ENCODE assay signal across 9 mouse cellular contexts in the genomic region with DNA sequence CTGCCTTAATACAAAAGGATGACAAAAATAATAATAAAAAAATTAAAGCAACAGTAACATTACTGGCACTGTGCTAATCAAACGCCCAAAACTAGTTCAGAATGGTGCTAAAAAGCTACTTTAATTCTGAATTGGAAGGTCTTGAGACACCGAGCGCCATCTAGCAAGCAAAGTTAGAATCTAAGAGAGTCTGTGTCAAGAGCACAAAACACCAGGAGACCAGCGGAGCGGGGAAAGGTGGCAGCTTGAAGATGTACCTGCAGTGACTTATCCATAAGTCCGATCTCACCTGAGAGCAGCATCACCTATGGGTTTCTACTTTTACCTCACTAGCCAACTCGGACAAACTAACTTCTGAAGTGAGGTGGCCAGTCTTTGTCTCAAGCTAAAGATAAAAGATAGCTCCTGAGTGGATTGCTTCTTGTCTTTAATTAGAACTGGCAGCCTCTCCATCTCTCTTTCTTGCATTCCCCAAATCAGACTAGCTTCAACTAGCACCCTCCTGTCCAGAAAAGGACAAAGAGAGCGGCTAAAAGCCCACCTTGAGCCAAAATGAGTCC. TPM values are rescaled to one million over a fixed set of nuclear protein-coding genes. Genes with fewer than 3 reads are reported as not detected.
DNase-seq lines count a peak whose midpoint lies in the region; ATAC-seq lines count a peak whose summit lies in the region.
"Had no signal": no experiment of that assay in that cellular context is flagged by ENCODE, and none has a peak within 500 bp of the region (broad histone marks: within the 10 kb centered on the region; RNA-seq: fewer than 3 reads in every experiment).

No protein-coding gene starts in this region.

- H3K9me3 ChIP-seq in forebrain, embryonic 10.5 days: no peaks in the 10 kb centered on the region
- no peaks in the 10 kb centered on the region for H3K9me3 ChIP-seq in midbrain, embryonic 10.5 days (replicated peaks)

- H3K36me3 ChIP-seq in forebrain, embryonic 10.5 days (replicated peaks): no peaks in the 10 kb centered on the region
- no peaks in the 10 kb centered on the region for H3K36me3 ChIP-seq in midbrain, embryonic 10.5 days

- peak overlapping the region; percentile 54 for H3K4me3 ChIP-seq in forebrain, embryonic 10.5 days
- peak overlapping the region; percentile 56 for H3K4me3 ChIP-seq in midbrain, embryonic 10.5 days
- H3K4me3 ChIP-seq: myocyte had no signal

- ATAC-seq in megakaryocyte, adult 5-6 weeks (ENCODE audit: poor library complexity, severe bottlenecking): no peak

- peak; percentile 49 for DNase-seq in layer of hippocampus, adult 9-11 months
- no peak for DNase-seq in layer of hippocampus, postnatal 25 days (ENCODE audit: extremely low spot score in 1 of 2, low spot score in 1 of 2)
- peak; percentile 67 to 72 for DNase-seq in cerebellum, postnatal 10 days
- DNase-seq in forebrain, embryonic 10.5 days (ENCODE audit: extremely low spot score, low spot score): peak; percentile 22
- peak; percentile 48 for DNase-seq in midbrain, embryonic 10.5 days (ENCODE audit: low spot score)
- no peak for DNase-seq in thymus, postnatal 10 days (ENCODE audit: low spot score in 2 of 2)
- DNase-seq: thymus, postnatal 36 days had no signal

- peaks cover 55% of the 10 kb centered on the region for H3K4me1 ChIP-seq in forebrain, embryonic 10.5 days
- H3K4me1 ChIP-seq in midbrain, embryonic 10.5 days: peaks cover 53% of the 10 kb centered on the region

- H3K27ac ChIP-seq in forebrain, embryonic 10.5 days: peak overlapping the region; percentile 89
- peak overlapping the region; percentile 93 for H3K27ac ChIP-seq in midbrain, embryonic 10.5 days (replicated peaks)

- H3K27me3 ChIP-seq in forebrain, embryonic 10.5 days (ENCODE audit: poor library complexity, severe bottlenecking): peaks cover 100% of the 10 kb centered on the region
- peaks cover 100% of the 10 kb centered on the region for H3K27me3 ChIP-seq in midbrain, embryonic 10.5 days (ENCODE audit: low read depth, poor library complexity, severe bottlenecking)

- WGBS in forebrain, embryonic 10.5 days: 3% methylated on average over 8 of the region's 8 CpGs
- WGBS in midbrain, embryonic 10.5 days: 2% methylated on average over 8 of the region's 8 CpGs

RNA-seq across cellular contexts. Expression of gene Nr2f1, which starts 23.7 kb away (rescaled TPM):
- total RNA-seq in layer of hippocampus, postnatal 25 days (2021): 10 to 100 TPM; 90.8 to 98.5 TPM
- 64.9 and 66.1 TPM in 2 replicates for polyA plus RNA-seq in forebrain, embryonic 10.5 days (2016; fragmentation: Nextera tagmentation; extraction: Ambion mirVana)
- polyA plus RNA-seq in midbrain, embryonic 10.5 days (2016; fragmentation: Nextera tagmentation; extraction: Ambion mirVana): 53.1 and 57.4 TPM in 2 replicates
- not detected in 2 replicates for total RNA-seq in megakaryocyte, adult 5-6 weeks (2015)
- not detected in 2 replicates for total RNA-seq in megakaryocyte, adult 5-6 weeks (2017)

Comparison
In these comparisons a context has a peak if more than half of its experiments do, and no peak if none do; other contexts are left out.
1. DNase-seq: peak in layer of hippocampus, adult 9-11 months (single experiment), cerebellum, postnatal 10 days (2 of 2), forebrain, embryonic 10.5 days (single experiment) and midbrain, embryonic 10.5 days (single experiment); none in layer of hippocampus, postnatal 25 days (0 of 2) and thymus, postnatal 10 days (0 of 2).
2. RNA of gene Nr2f1, which starts 23.7 kb away (total RNA-seq): 90.8 to 98.5 TPM in layer of hippocampus, postnatal 25 days; not detected in megakaryocyte, adult 5-6 weeks; every median in the first group is over 10 times any median in the second.